Mouse (Mus musculus): Measurements from ENCODE around the gene Ostn. TPM values are rescaled to one million over a fixed set of nuclear protein-coding genes. Genes with fewer than 3 reads are reported as not detected.
"Not testable (repeated sequence)": the region's sequence is repeated elsewhere in the genome, so short reads cannot be mapped to it uniquely, and the experiment has no call there.

The Ostn gene
- 0.15 TPM in 1 of 2 replicates, not detected in the other for polyA plus RNA-seq (2015; fragmentation: Nextera tagmentation; extraction: Ambion mirVana)

DNA sequence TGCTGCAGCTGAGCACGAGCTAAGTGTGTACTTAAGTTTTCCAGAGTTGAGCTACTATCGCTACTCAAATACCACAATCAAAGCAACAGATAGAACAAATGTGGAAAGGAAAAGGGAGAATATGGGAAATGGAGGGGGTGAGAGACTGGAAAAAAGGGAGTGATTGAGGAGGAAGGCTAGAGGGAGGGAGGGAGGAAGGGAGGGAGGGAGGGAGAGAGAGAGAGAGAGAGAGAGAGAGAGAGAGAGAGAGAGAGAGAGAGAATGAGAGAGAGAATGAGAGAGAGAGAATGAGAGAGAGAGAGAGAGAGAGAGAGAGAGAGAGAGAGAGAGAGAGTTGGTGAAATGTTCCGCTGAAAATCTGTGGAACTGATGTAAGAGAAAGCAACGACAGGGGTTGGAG is at the start of gene Ostn:
Gene Ostn, plus strand, starts transcription at position 301 of the 400 bp plus-strand sequence.
- 78% methylated on average over 4 of the region's 4 CpGs for WGBS
- not testable (repeated sequence) for H3K27me3 ChIP-seq (replicated peaks; ENCODE audit: control insufficient read depth, insufficient read depth, low read length); H3K9ac ChIP-seq (ENCODE audit: low read depth, low read length); ATAC-seq; H3K4me1 ChIP-seq (ENCODE audit: control insufficient read depth, insufficient read depth, low read depth, low read length); H3K4me2 ChIP-seq (ENCODE audit: low read length); H3K27ac ChIP-seq (ENCODE audit: low read depth, low read length); H3K9me3 ChIP-seq (ENCODE audit: control insufficient read depth, low read length); H3K4me3 ChIP-seq (ENCODE audit: low read length); H3K36me3 ChIP-seq (ENCODE audit: control insufficient read depth, insufficient read depth, low read length)

DNA sequence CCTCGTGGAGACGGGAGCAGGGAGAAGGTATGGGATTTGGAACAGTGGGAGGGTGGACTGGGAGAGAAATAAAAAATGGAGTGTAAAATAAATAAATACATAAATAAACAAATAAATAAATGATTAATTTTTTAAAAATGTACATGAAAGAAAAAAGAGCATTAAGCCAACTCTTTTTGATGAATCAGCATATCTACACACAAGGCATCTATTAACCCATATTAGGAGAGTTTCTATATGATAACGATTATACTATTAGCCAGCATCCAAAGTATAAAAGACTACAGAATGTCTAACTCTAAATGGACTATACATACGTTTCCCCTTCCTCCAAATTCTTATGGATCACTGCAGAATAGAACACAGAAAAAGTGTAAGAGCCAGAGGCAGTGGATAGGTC is 38.5 kb upstream of the Ostn start:
- no peak overlapping the region for H3K9ac ChIP-seq (ENCODE audit: low read depth, low read length)
- no peak overlapping the region for H3K4me3 ChIP-seq (ENCODE audit: low read length)
- no peaks in the 10 kb centered on the region for H3K9me3 ChIP-seq (ENCODE audit: control insufficient read depth, low read length)
- WGBS: 87% methylated on average over 4 of the region's 4 CpGs
- ATAC-seq: no peak
- no peak overlapping the region for H3K4me2 ChIP-seq (ENCODE audit: low read length)
- no peaks in the 10 kb centered on the region for H3K36me3 ChIP-seq (ENCODE audit: control insufficient read depth, insufficient read depth, low read length)
- no peaks in the 10 kb centered on the region for H3K27me3 ChIP-seq (replicated peaks; ENCODE audit: control insufficient read depth, insufficient read depth, low read length)
- no peaks in the 10 kb centered on the region for H3K4me1 ChIP-seq (ENCODE audit: control insufficient read depth, insufficient read depth, low read depth, low read length)
- H3K27ac ChIP-seq (ENCODE audit: low read depth, low read length): no peak overlapping the region

DNA sequence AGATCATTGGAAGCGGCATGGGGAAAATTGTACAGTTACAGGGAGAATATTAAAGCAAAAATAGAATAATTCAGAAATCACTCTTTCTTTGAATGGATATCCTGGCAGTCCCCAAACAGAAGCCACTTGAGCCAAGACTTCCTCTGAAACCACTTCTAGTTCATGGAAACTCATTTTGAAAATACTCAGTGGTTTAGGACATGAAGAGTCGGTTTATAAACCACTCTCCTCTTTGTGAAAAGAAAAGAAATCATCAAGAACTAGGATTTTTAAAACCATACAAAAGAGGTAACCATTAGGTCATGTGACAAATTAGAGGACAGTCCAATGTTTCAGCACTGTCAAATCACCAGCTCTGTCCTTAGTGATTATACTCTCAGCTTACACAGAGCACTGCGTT is 19.9 kb upstream of the Ostn start:
- no peak overlapping the region for H3K4me3 ChIP-seq (ENCODE audit: low read length)
- WGBS: 83% methylated on average over 3 of the region's 3 CpGs
- ATAC-seq: no peak
- H3K9me3 ChIP-seq (ENCODE audit: control insufficient read depth, low read length): no peaks in the 10 kb centered on the region
- no peak overlapping the region for H3K4me2 ChIP-seq (ENCODE audit: low read length)
- H3K9ac ChIP-seq (ENCODE audit: low read depth, low read length): no peak overlapping the region
- no peaks in the 10 kb centered on the region for H3K4me1 ChIP-seq (ENCODE audit: control insufficient read depth, insufficient read depth, low read depth, low read length)
- H3K36me3 ChIP-seq (ENCODE audit: control insufficient read depth, insufficient read depth, low read length): no peaks in the 10 kb centered on the region
- H3K27ac ChIP-seq (ENCODE audit: low read depth, low read length): no peak overlapping the region
- H3K27me3 ChIP-seq (replicated peaks; ENCODE audit: control insufficient read depth, insufficient read depth, low read length): no peaks in the 10 kb centered on the region

DNA sequence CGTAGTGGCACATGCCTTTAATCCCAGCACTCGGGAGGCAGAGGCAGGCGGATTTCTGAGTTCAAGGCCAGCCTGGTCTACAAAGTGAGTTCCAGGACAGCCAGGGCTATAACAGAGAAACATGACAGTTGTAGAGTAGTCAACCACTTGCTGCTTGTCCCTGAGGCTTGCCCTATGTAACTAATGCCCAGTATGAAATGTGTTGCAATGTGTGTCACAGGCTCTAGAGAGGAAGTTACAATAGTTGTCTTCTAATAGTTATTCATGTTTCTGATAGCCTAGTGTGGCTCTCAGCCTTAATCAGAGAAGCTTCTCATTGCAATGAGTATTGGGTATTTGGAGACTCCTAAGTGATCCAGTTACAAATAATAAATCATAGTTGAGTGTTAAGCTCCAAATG is 10.8 kb upstream of the Ostn start:
- no peak overlapping the region for H3K4me2 ChIP-seq (ENCODE audit: low read length)
- no peaks in the 10 kb centered on the region for H3K4me1 ChIP-seq (ENCODE audit: control insufficient read depth, insufficient read depth, low read depth, low read length)
- H3K27me3 ChIP-seq (replicated peaks; ENCODE audit: control insufficient read depth, insufficient read depth, low read length): no peaks in the 10 kb centered on the region
- no peak overlapping the region for H3K4me3 ChIP-seq (ENCODE audit: low read length)
- no peak overlapping the region for H3K27ac ChIP-seq (ENCODE audit: low read depth, low read length)
- no peak for ATAC-seq
- H3K9ac ChIP-seq (ENCODE audit: low read depth, low read length): no peak overlapping the region
- H3K36me3 ChIP-seq (ENCODE audit: control insufficient read depth, insufficient read depth, low read length): no peaks in the 10 kb centered on the region
- WGBS: 92% methylated on average over 3 of the region's 3 CpGs
- H3K9me3 ChIP-seq (ENCODE audit: control insufficient read depth, low read length): no peaks in the 10 kb centered on the region

DNA sequence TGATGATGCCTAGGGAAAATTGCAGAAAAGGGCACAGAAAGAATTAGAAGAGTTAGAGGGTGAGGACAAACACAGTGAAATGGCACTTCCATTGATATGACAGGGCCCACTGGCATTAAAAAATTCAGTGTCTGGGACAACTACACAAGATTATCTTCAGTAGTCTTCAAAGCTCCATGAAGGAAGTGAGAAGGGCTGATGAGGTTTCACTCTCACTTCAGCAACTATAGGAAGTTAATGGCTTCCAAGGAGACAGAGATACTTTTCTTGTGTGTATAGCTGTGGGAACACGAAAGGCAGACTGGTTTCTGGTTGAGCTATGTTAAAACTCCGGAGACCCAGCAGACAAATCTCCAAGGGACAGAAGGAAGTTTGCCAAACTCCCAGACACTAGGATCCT is 10.4 kb upstream of the Ostn start:
- no peak overlapping the region for H3K9ac ChIP-seq (ENCODE audit: low read depth, low read length)
- ATAC-seq: no peak
- H3K9me3 ChIP-seq (ENCODE audit: control insufficient read depth, low read length): no peaks in the 10 kb centered on the region
- 75% methylated on average over 2 of the region's 2 CpGs for WGBS
- no peaks in the 10 kb centered on the region for H3K36me3 ChIP-seq (ENCODE audit: control insufficient read depth, insufficient read depth, low read length)
- H3K4me3 ChIP-seq (ENCODE audit: low read length): no peak overlapping the region
- no peak overlapping the region for H3K4me2 ChIP-seq (ENCODE audit: low read length)
- no peak overlapping the region for H3K27ac ChIP-seq (ENCODE audit: low read depth, low read length)
- H3K27me3 ChIP-seq (replicated peaks; ENCODE audit: control insufficient read depth, insufficient read depth, low read length): no peaks in the 10 kb centered on the region
- no peaks in the 10 kb centered on the region for H3K4me1 ChIP-seq (ENCODE audit: control insufficient read depth, insufficient read depth, low read depth, low read length)

DNA sequence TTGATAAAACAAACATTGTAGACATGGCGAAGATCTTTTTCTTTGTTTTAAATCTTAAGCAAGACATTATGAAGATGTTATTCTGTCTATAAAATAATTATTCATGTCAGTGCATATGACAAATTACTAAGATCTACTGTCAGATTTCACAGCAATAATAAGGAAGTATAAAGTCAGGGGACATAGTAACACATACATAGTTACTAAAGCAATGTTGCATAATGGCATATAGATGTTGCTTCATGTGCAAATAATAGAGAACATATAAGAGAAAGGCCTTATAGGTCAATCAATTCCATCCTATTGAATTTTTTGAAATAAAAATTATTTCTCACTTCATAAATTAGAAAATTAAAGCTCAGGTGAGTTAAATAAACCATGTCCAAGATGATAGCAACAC is 11.8 kb downstream of the Ostn start:
- ATAC-seq: no peak
- Histone ChIP-seq H3K4me3 (ENCODE audit: low read length) (no peak overlapping the region), H3K27me3 (replicated peaks; ENCODE audit: control insufficient read depth, insufficient read depth, low read length) (no peaks in the 10 kb centered on the region), H3K4me1 (ENCODE audit: control insufficient read depth, insufficient read depth, low read depth, low read length) (no peaks in the 10 kb centered on the region), H3K4me2 (ENCODE audit: low read length) (no peak overlapping the region), H3K36me3 (ENCODE audit: control insufficient read depth, insufficient read depth, low read length) (no peaks in the 10 kb centered on the region), H3K9me3 (ENCODE audit: control insufficient read depth, low read length) (no peaks in the 10 kb centered on the region), H3K27ac (ENCODE audit: low read depth, low read length) (no peak overlapping the region), H3K9ac (ENCODE audit: low read depth, low read length) (no peak overlapping the region)
- WGBS: 93% methylated on average over 1 of the region's 1 CpGs

DNA sequence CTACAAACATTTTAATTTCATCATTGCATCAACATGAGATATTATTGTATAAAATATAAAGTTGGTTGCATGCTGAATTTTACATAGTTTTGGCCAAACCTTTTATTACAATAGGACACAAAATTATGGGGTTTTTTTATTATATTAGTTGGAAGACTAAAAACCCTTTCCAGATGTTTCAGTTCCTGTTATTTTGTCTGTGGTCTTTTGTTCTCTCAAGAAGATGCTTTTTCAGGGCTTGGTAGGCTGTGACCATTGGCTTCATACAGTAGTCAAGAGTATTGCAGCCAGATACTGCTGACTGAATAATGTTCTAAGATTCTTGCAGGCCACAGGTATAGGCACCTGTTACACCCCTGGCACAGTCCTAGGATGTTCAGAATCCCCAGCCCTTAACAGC is 14.8 kb downstream of the Ostn start:
- Histone ChIP-seq H3K4me2 (ENCODE audit: low read length) (no peak overlapping the region), H3K27me3 (replicated peaks; ENCODE audit: control insufficient read depth, insufficient read depth, low read length) (no peaks in the 10 kb centered on the region), H3K9ac (ENCODE audit: low read depth, low read length) (no peak overlapping the region), H3K27ac (ENCODE audit: low read depth, low read length) (no peak overlapping the region), H3K4me3 (ENCODE audit: low read length) (no peak overlapping the region), H3K36me3 (ENCODE audit: control insufficient read depth, insufficient read depth, low read length) (no peaks in the 10 kb centered on the region), H3K4me1 (ENCODE audit: control insufficient read depth, insufficient read depth, low read depth, low read length) (no peaks in the 10 kb centered on the region), H3K9me3 (ENCODE audit: control insufficient read depth, low read length) (no peaks in the 10 kb centered on the region)
- no peak for ATAC-seq

DNA sequence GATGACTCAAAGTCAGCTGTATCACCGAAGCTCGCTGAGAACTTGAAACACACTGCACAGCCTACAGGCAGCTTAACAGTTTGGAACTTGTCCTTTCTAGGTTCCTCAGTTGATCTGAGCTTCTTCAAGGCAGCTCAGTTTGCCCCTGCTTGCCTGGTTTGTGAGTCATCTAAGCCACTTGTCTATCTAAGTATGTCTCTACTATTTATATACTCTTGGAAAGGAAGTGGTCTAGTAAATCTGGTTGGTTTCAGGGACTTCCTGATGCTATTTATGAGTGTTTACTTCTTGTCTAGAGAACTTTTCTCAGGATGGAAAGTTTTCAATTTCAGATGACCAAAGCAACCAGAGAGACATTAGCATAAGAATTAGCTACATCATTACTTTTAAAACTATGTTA is 19.2 kb downstream of the Ostn start:
- WGBS: 100% methylated on average over 2 of the region's 2 CpGs
- no peak for ATAC-seq
- H3K4me1 ChIP-seq (ENCODE audit: control insufficient read depth, insufficient read depth, low read depth, low read length): no peaks in the 10 kb centered on the region

DNA sequence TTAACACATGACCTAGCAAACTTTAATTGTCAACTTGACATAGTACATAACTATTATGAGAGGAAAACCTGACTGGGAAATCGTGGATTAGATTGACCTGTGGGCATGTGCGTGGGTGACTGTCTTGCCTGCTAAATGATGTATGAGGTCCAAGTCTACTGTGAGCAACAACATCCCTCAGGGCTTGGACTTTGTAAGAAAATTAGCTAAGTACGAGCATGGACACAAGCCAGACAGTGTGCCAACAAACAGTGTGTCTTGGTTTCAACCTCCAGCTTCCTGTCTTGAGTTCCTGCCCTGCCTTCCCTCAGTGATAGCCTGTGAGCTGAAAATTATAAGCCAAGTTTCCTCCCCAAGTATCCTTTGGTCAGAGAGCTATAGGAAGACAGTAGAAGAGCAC is 40.2 kb downstream of the Ostn start:
- 73% methylated on average over 3 of the region's 3 CpGs for WGBS

More for the DNA sequence above, 19.2 kb downstream of the Ostn start:
- Histone ChIP-seq H3K9ac (ENCODE audit: low read depth, low read length) (no peak overlapping the region), H3K27me3 (replicated peaks; ENCODE audit: control insufficient read depth, insufficient read depth, low read length) (no peaks in the 10 kb centered on the region), H3K4me2 (ENCODE audit: low read length) (no peak overlapping the region), H3K27ac (ENCODE audit: low read depth, low read length) (no peak overlapping the region), H3K4me3 (ENCODE audit: low read length) (no peak overlapping the region), H3K36me3 (ENCODE audit: control insufficient read depth, insufficient read depth, low read length) (no peaks in the 10 kb centered on the region), H3K9me3 (ENCODE audit: control insufficient read depth, low read length) (no peaks in the 10 kb centered on the region)

DNA sequence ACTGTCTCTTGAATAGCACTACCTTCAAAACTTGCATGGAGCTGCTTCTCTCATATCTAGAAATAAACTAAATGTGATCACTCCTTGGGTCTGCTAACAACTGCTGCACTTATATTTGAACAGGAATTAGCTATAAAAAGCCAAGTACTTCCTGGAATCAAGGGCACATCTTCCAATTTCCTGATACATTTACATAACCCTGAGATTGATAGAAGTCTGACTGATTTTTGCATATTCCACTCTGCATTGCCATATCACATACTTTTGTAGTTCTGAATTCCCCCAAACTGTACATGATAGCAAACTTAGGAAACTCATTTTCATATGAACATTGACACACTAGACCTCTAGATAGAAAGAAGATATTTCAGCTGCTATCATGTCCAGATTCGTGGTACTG is 41.1 kb downstream of the Ostn start:
- Histone ChIP-seq H3K36me3 (ENCODE audit: control insufficient read depth, insufficient read depth, low read length) (no peaks in the 10 kb centered on the region), H3K9me3 (ENCODE audit: control insufficient read depth, low read length) (no peaks in the 10 kb centered on the region), H3K4me1 (ENCODE audit: control insufficient read depth, insufficient read depth, low read depth, low read length) (no peaks in the 10 kb centered on the region), H3K9ac (ENCODE audit: low read depth, low read length) (no peak overlapping the region), H3K27ac (ENCODE audit: low read depth, low read length) (no peak overlapping the region), H3K27me3 (replicated peaks; ENCODE audit: control insufficient read depth, insufficient read depth, low read length) (no peaks in the 10 kb centered on the region), H3K4me3 (ENCODE audit: low read length) (no peak overlapping the region), H3K4me2 (ENCODE audit: low read length) (no peak overlapping the region)
- no peak for ATAC-seq
- 89% methylated on average over 1 of the region's 1 CpGs for WGBS

More for the DNA sequence above, 40.2 kb downstream of the Ostn start:
- Histone ChIP-seq H3K9me3 (ENCODE audit: control insufficient read depth, low read length) (no peaks in the 10 kb centered on the region), H3K36me3 (ENCODE audit: control insufficient read depth, insufficient read depth, low read length) (no peaks in the 10 kb centered on the region), H3K4me1 (ENCODE audit: control insufficient read depth, insufficient read depth, low read depth, low read length) (no peaks in the 10 kb centered on the region), H3K27me3 (replicated peaks; ENCODE audit: control insufficient read depth, insufficient read depth, low read length) (no peaks in the 10 kb centered on the region), H3K9ac (ENCODE audit: low read depth, low read length) (no peak overlapping the region), H3K27ac (ENCODE audit: low read depth, low read length) (no peak overlapping the region), H3K4me2 (ENCODE audit: low read length) (no peak overlapping the region), H3K4me3 (ENCODE audit: low read length) (no peak overlapping the region)
- ATAC-seq: no peak

Measured in hindbrain, embryonic 16.5 days (tissue).